Mouse (Mus musculus): ENCODE measurements around the gene Il22ra1. TPM values are rescaled to one million over a fixed set of nuclear protein-coding genes. Genes with fewer than 3 reads are reported as not detected.

The Il22ra1 gene
- polyA plus RNA-seq, 1 experiment from 2014 or later = not detected

- H3K4me2 ChIP-seq = no peak overlapping the region
- H3K9me3 ChIP-seq (ENCODE audit: low read depth, low read length) = no peaks in the 10 kb centered on the region
- peak; percentile 52; the same call in 1 of the 2 replicates for ATAC-seq (ENCODE audit: insufficient read depth)
- no peak overlapping the region for H3K27ac ChIP-seq (ENCODE audit: low read depth)
- peak; percentile 96 for DNase-seq
- H3K9ac ChIP-seq = no peak overlapping the region; the same call in 1 of the 2 replicates
- peak; percentile 97 for TF ChIP-seq CTCF (IDR thresholded peaks at IDR 0.05; ENCODE audit: low read depth)
- H3K4me3 ChIP-seq (ENCODE audit: low read depth, low read length) = no peak overlapping the region
- no peaks in the 10 kb centered on the region for H3K27me3 ChIP-seq (ENCODE audit: insufficient read depth, low read length)
- 21% methylated on average over 8 of the region's 8 CpGs for WGBS
- 0 out of 2 replicates have a peak, but pooled peaks cover 4% of the 10 kb centered on the region for H3K4me1 ChIP-seq (ENCODE audit: insufficient read depth)
- H3K36me3 ChIP-seq (ENCODE audit: insufficient read depth) = no peaks in the 10 kb centered on the region
Observed at GRCm38 (mm10) chr4:135801543-135801942, 73.6 kb downstream of the Il22ra1 start.

Other genes with a start within 250 kb of the Il22ra1 start
- 0.14 and 0.29 TPM in 2 replicates for gene Stpg1, start 233.4 kb upstream of the Il22ra1 start, polyA plus RNA-seq (2014; fragmentation: Nextera tagmentation; extraction: Ambion mirVana)
- gene Nipal3, start 233.1 kb upstream of the Il22ra1 start, polyA plus RNA-seq (2014; fragmentation: Nextera tagmentation; extraction: Ambion mirVana) = 3.4 and 4.7 TPM in 2 replicates
- 2.5 and 3.3 TPM in 2 replicates for gene Grhl3, start 154.5 kb upstream of the Il22ra1 start, polyA plus RNA-seq (2014; fragmentation: Nextera tagmentation; extraction: Ambion mirVana)
- gene Ifnlr1, start 41.9 kb upstream of the Il22ra1 start, polyA plus RNA-seq (2014; fragmentation: Nextera tagmentation; extraction: Ambion mirVana) = 1.6 and 1.7 TPM in 2 replicates
- not detected in 2 replicates for gene Myom3, start 31.5 kb downstream of the Il22ra1 start, polyA plus RNA-seq (2014; fragmentation: Nextera tagmentation; extraction: Ambion mirVana)
- 322 and 336 TPM in 2 replicates for gene Srsf10, start 127.6 kb downstream of the Il22ra1 start, polyA plus RNA-seq (2014; fragmentation: Nextera tagmentation; extraction: Ambion mirVana)
- gene Pnrc2, start 145.7 kb downstream of the Il22ra1 start, polyA plus RNA-seq (2014; fragmentation: Nextera tagmentation; extraction: Ambion mirVana) = 191 and 206 TPM in 2 replicates
- 0.71 and 0.73 TPM in 2 replicates for gene Cnr2, start 167.2 kb downstream of the Il22ra1 start, polyA plus RNA-seq (2014; fragmentation: Nextera tagmentation; extraction: Ambion mirVana)
- gene Fuca1, start 192.6 kb downstream of the Il22ra1 start, polyA plus RNA-seq (2014; fragmentation: Nextera tagmentation; extraction: Ambion mirVana) = 65.1 and 72.7 TPM in 2 replicates
- gene Hmgcl, start 218.3 kb downstream of the Il22ra1 start, polyA plus RNA-seq (2014; fragmentation: Nextera tagmentation; extraction: Ambion mirVana) = 71.7 and 78.1 TPM in 2 replicates
- 27.0 and 30.3 TPM in 2 replicates for gene Gale, start 235.6 kb downstream of the Il22ra1 start, polyA plus RNA-seq (2014; fragmentation: Nextera tagmentation; extraction: Ambion mirVana)
- 117 and 132 TPM in 2 replicates for gene Lypla2, start 244.5 kb downstream of the Il22ra1 start, polyA plus RNA-seq (2014; fragmentation: Nextera tagmentation; extraction: Ambion mirVana)